29 mouse cellular contexts compared by ENCODE assay signal in the genomic region with DNA sequence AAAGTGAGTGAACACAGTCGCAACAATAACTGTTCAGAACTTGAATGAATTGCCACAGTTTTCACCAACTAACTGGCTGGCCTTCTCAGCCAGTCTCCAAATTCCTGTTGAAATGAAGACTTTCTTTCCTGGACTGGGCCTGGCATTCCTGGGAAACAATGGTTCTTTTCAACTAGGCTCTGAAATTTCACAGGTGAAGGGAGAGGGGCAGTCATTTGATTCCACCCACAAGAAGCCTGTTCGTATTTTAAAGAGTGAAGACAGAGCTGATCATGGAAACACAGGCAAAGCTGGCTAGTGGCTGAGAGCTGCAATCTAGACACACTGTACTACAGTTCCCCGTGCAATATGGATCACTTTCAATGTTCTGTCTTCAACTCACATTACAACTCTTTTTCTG.
DNase-seq lines count a peak whose midpoint lies in the region; ATAC-seq and TF ChIP-seq lines count a peak whose summit lies in the region.
"Had no signal": no experiment of that assay in that cellular context is flagged by ENCODE, and none has a peak within 500 bp of the region (broad histone marks: within the 10 kb centered on the region; RNA-seq: fewer than 3 reads in every experiment).

No protein-coding gene starts in this region.

- H3K4me3 ChIP-seq in lung, embryonic 14.5 days (ENCODE audit: low read depth, low read length), result no peak overlapping the region
- H3K4me3 ChIP-seq: gastrocnemius, adult 2 months; heart, adult 2 months; hindbrain, embryonic 13.5 days; midbrain, embryonic 12.5 days; myocyte; neural tube, embryonic 13.5 days had no signal

- TF ChIP-seq CTCF in lung, embryonic 14.5 days (IDR thresholded peaks at IDR 0.05; ENCODE audit: low read depth), result no peak

- no peaks in the 10 kb centered on the region for H3K4me1 ChIP-seq in lung, embryonic 14.5 days (ENCODE audit: insufficient read depth)
- H3K4me1 ChIP-seq: hindbrain, embryonic 13.5 days; midbrain, embryonic 12.5 days; neural tube, embryonic 13.5 days had no signal

- no peaks in the 10 kb centered on the region for H3K36me3 ChIP-seq in lung, embryonic 14.5 days (ENCODE audit: insufficient read depth)
- H3K36me3 ChIP-seq: G1E; hindbrain, embryonic 13.5 days; midbrain, embryonic 12.5 days; neural tube, embryonic 13.5 days had no signal

- no peaks in the 10 kb centered on the region for H3K27me3 ChIP-seq in lung, embryonic 14.5 days (ENCODE audit: insufficient read depth, low read length)
- H3K27me3 ChIP-seq: hindbrain, embryonic 13.5 days; midbrain, embryonic 12.5 days; neural tube, embryonic 13.5 days had no signal

- H3K4me2 ChIP-seq in lung, embryonic 14.5 days, result no peak overlapping the region
- H3K4me2 ChIP-seq: hindbrain, embryonic 13.5 days; midbrain, embryonic 12.5 days; neural tube, embryonic 13.5 days had no signal

- DNase-seq in embryo, embryonic 11 days, result peak; percentile 25
- no peak for DNase-seq in embryo, embryonic 9.5 days (ENCODE audit: extremely low spot score)
- DNase-seq in lung, embryonic 14.5 days, result peak; percentile 16
- no peak for DNase-seq in lung, postnatal 36 days
- DNase-seq in forelimb bud, embryonic 11.5 days (ENCODE audit: low read depth, low spot score), result peak; percentile 73
- DNase-seq in mesoderm, embryonic 11.5 days (ENCODE audit: low read depth, low spot score), result peak; percentile 5
- DNase-seq in left cerebral cortex, adult 18-20 months (ENCODE audit: low spot score in 2 of 2), result no peak
- DNase-seq in natural killer cell, adult 2 months (ENCODE audit: low spot score in 2 of 2), result no peak
- DNase-seq: adrenal gland, postnatal 10 days; cerebellum, adult 9-10 months; gastrocnemius, adult 2 months; gastrocnemius, postnatal 36 days; heart, adult 2 months; kidney, adult 2 months; kidney, postnatal 4 days; left cerebral cortex, postnatal 4 days; lung, adult 2 months; thymus, adult 2 months; thymus, postnatal 36 days had no signal

- 60% methylated on average over 3 of the region's 3 CpGs for WGBS in lung, embryonic 14.5 days

- no peak overlapping the region for H3K9ac ChIP-seq in lung, embryonic 14.5 days
- H3K9ac ChIP-seq: hindbrain, embryonic 13.5 days; liver, embryonic 14.5 days; midbrain, embryonic 12.5 days; neural tube, embryonic 13.5 days had no signal

- no peak overlapping the region for H3K27ac ChIP-seq in lung, embryonic 14.5 days (ENCODE audit: low read depth)
- H3K27ac ChIP-seq: gastrocnemius, adult 2 months; heart, adult 2 months; hindbrain, embryonic 13.5 days; kidney, postnatal 0 days; liver, embryonic 14.5 days; midbrain, embryonic 12.5 days; neural tube, embryonic 13.5 days had no signal

- H3K9me3 ChIP-seq in lung, embryonic 14.5 days (ENCODE audit: low read depth, low read length), result no peaks in the 10 kb centered on the region
- H3K9me3 ChIP-seq: G1E; hindbrain, embryonic 13.5 days; midbrain, embryonic 12.5 days; neural tube, embryonic 13.5 days had no signal

- no peak; the same call in 1 of the 2 replicates for ATAC-seq in lung, embryonic 14.5 days (ENCODE audit: insufficient read depth)
- ATAC-seq: forebrain, embryonic 14.5 days; inflammation-experienced regulatory T-cells, adult 6 months; Patski had no signal

Comparison
In these comparisons a context has a peak if more than half of its experiments do, and no peak if none do; other contexts are left out.
1. DNase-seq: peak in embryo, embryonic 11 days (single experiment), lung, embryonic 14.5 days (single experiment), forelimb bud, embryonic 11.5 days (single experiment) and mesoderm, embryonic 11.5 days (single experiment); none in embryo, embryonic 9.5 days (single experiment), lung, postnatal 36 days (single experiment), left cerebral cortex, adult 18-20 months (0 of 2) and natural killer cell, adult 2 months (0 of 2).